Mouse (Mus musculus): ENCODE results near the gene Vmn1r32. TPM values are rescaled to one million over a fixed set of nuclear protein-coding genes. Genes with fewer than 3 reads are reported as not detected.
A peak's percentile ranks its signal among the peaks of the same experiment; 100 is the strongest.

The Vmn1r32 gene
- 0.07 and 0.11 TPM in 2 replicates for polyA plus RNA-seq (2014; fragmentation: Nextera tagmentation; extraction: Ambion mirVana)

- WGBS, result 76% methylated on average over 1 of the region's 1 CpGs
- TF ChIP-seq CTCF (IDR thresholded peaks at IDR 0.05; ENCODE audit: low read depth), result no peak
- H3K9me3 ChIP-seq (ENCODE audit: low read depth, low read length), result no peaks in the 10 kb centered on the region
These were observed at the start of gene Vmn1r32 for GRCm38 (mm10) chr6:66559996-66560395. Vmn1r32 (minus strand) TSS chr6:66560096.

GRCm38 (mm10) chr6:66595804-66596203 is 35.9 kb upstream of the Vmn1r32 start:
- Histone ChIP-seq H3K36me3 (ENCODE audit: insufficient read depth) (no peaks in the 10 kb centered on the region), H3K4me1 (ENCODE audit: insufficient read depth) (no peaks in the 10 kb centered on the region), H3K4me3 (ENCODE audit: low read depth, low read length) (no peak overlapping the region), H3K27me3 (ENCODE audit: insufficient read depth, low read length) (no peaks in the 10 kb centered on the region), H3K4me2 (no peak overlapping the region), H3K9ac (no peak overlapping the region), H3K9me3 (ENCODE audit: low read depth, low read length) (no peaks in the 10 kb centered on the region), H3K27ac (ENCODE audit: low read depth) (no peak overlapping the region)
- DNase-seq, result no peak
- no peak for ATAC-seq (ENCODE audit: insufficient read depth)
- no peak for TF ChIP-seq CTCF (IDR thresholded peaks at IDR 0.05; ENCODE audit: low read depth)

More at GRCm38 (mm10) chr6:66559996-66560395, at the start of gene Vmn1r32:
- Histone ChIP-seq H3K27me3 (ENCODE audit: insufficient read depth, low read length) (no peaks in the 10 kb centered on the region), H3K27ac (ENCODE audit: low read depth) (no peak within 1 kb of the TSS), H3K36me3 (ENCODE audit: insufficient read depth) (no peaks in the 10 kb centered on the region), H3K9ac (no peak within 1 kb of the TSS), H3K4me1 (ENCODE audit: insufficient read depth) (no peaks in the 10 kb centered on the region), H3K4me3 (ENCODE audit: low read depth, low read length) (no peak within 1 kb of the TSS), H3K4me2 (no peak within 1 kb of the TSS)
- DNase-seq (no peak), ATAC-seq (ENCODE audit: insufficient read depth) (no peak)

- Histone ChIP-seq H3K4me1 (ENCODE audit: insufficient read depth) (no peaks in the 10 kb centered on the region; the same call in 1 of the 2 replicates), H3K27ac (ENCODE audit: low read depth) (peak overlapping the region; percentile 91), H3K4me2 (peak overlapping the region; percentile 68), H3K9ac (peak overlapping the region; percentile 80), H3K36me3 (ENCODE audit: insufficient read depth) (peaks cover 29% of the 10 kb centered on the region), H3K9me3 (ENCODE audit: low read depth, low read length) (no peaks in the 10 kb centered on the region), H3K4me3 (ENCODE audit: low read depth, low read length) (peak overlapping the region; percentile 78), H3K27me3 (ENCODE audit: insufficient read depth, low read length) (no peaks in the 10 kb centered on the region)
- 10% methylated on average over 7 of the region's 7 CpGs for WGBS
- ATAC-seq (ENCODE audit: insufficient read depth) (no peak), DNase-seq (peak; percentile 28)
- no peak for TF ChIP-seq CTCF (IDR thresholded peaks at IDR 0.05; ENCODE audit: low read depth)
These were observed 23.9 kb downstream of the Vmn1r32 start for GRCm38 (mm10) chr6:66535966-66536365.

GRCm38 (mm10) chr6:66535028-66535862 is 24.7 kb downstream of the Vmn1r32 start, which contains the start of gene Mad2l1:
Mad2l1 (plus strand) TSS chr6:66535390.
- H3K4me3 ChIP-seq (ENCODE audit: low read depth, low read length), result peak within 1 kb of the TSS; percentile 78

GRCm38 (mm10) chr6:66534366-66534941 is 25.4 kb downstream of the Vmn1r32 start:
- ATAC-seq (ENCODE audit: insufficient read depth), result no peak
- TF ChIP-seq CTCF (IDR thresholded peaks at IDR 0.05; ENCODE audit: low read depth), result no peak
- Histone ChIP-seq H3K4me3 (ENCODE audit: low read depth, low read length) (peak overlapping the region; percentile 78), H3K4me1 (ENCODE audit: insufficient read depth) (no peaks in the 10 kb centered on the region; the same call in 1 of the 2 replicates), H3K9ac (peak overlapping the region; percentile 51), H3K4me2 (peak overlapping the region; percentile 68), H3K27me3 (ENCODE audit: insufficient read depth, low read length) (no peaks in the 10 kb centered on the region), H3K9me3 (ENCODE audit: low read depth, low read length) (no peaks in the 10 kb centered on the region), H3K36me3 (ENCODE audit: insufficient read depth) (peaks cover 15% of the 10 kb centered on the region), H3K27ac (ENCODE audit: low read depth) (peak overlapping the region; percentile 91)
- DNase-seq, result no peak
- 69% methylated on average over 5 of the region's 5 CpGs for WGBS

More at GRCm38 (mm10) chr6:66535028-66535862, 24.7 kb downstream of the Vmn1r32 start, which contains the start of gene Mad2l1:
- ATAC-seq (ENCODE audit: insufficient read depth) (peak; percentile 99), DNase-seq (peak; percentile 99)
- Histone ChIP-seq H3K9me3 (ENCODE audit: low read depth, low read length) (no peaks in the 10 kb centered on the region), H3K9ac (peak within 1 kb of the TSS; percentile 80), H3K27ac (ENCODE audit: low read depth) (peak within 1 kb of the TSS; percentile 91), H3K4me2 (peak within 1 kb of the TSS; percentile 68), H3K4me1 (ENCODE audit: insufficient read depth) (no peaks in the 10 kb centered on the region; the same call in 1 of the 2 replicates), H3K36me3 (ENCODE audit: insufficient read depth) (peaks cover 23% of the 10 kb centered on the region), H3K27me3 (ENCODE audit: insufficient read depth, low read length) (no peaks in the 10 kb centered on the region)
- under 1% methylated on average over 57 of the region's 57 CpGs for WGBS
- TF ChIP-seq CTCF (IDR thresholded peaks at IDR 0.05; ENCODE audit: low read depth), result peak; percentile 29; the same call in 1 of the 2 replicates

- no peaks in the 10 kb centered on the region; the same call in 1 of the 2 replicates for H3K4me1 ChIP-seq (ENCODE audit: insufficient read depth)
- DNase-seq, result peak; percentile 89
- no peak overlapping the region for H3K4me2 ChIP-seq
These were observed 26.7 kb downstream of the Vmn1r32 start for GRCm38 (mm10) chr6:66533241-66533640.

GRCm38 (mm10) chr6:66528386-66528785 is 31.5 kb downstream of the Vmn1r32 start:
- H3K36me3 ChIP-seq (ENCODE audit: insufficient read depth), result no peaks in the 10 kb centered on the region
- no peaks in the 10 kb centered on the region for H3K9me3 ChIP-seq (ENCODE audit: low read depth, low read length)
- DNase-seq (no peak), ATAC-seq (ENCODE audit: insufficient read depth) (no peak)
- TF ChIP-seq CTCF (IDR thresholded peaks at IDR 0.05; ENCODE audit: low read depth), result no peak
- H3K9ac ChIP-seq, result no peak overlapping the region
- H3K4me2 ChIP-seq, result no peak overlapping the region
- H3K4me1 ChIP-seq (ENCODE audit: insufficient read depth), result no peaks in the 10 kb centered on the region
- H3K27me3 ChIP-seq (ENCODE audit: insufficient read depth, low read length), result no peaks in the 10 kb centered on the region
- WGBS, result 95% methylated on average over 10 of the region's 10 CpGs
- no peak overlapping the region for H3K4me3 ChIP-seq (ENCODE audit: low read depth, low read length)
- H3K27ac ChIP-seq (ENCODE audit: low read depth), result no peak overlapping the region

More at GRCm38 (mm10) chr6:66533241-66533640, 26.7 kb downstream of the Vmn1r32 start:
- no peak for ATAC-seq (ENCODE audit: insufficient read depth)
- peak; percentile 71 for TF ChIP-seq CTCF (IDR thresholded peaks at IDR 0.05; ENCODE audit: low read depth)
- Histone ChIP-seq H3K27ac (ENCODE audit: low read depth) (no peak overlapping the region), H3K4me3 (ENCODE audit: low read depth, low read length) (no peak overlapping the region), H3K27me3 (ENCODE audit: insufficient read depth, low read length) (no peaks in the 10 kb centered on the region), H3K9ac (no peak overlapping the region), H3K9me3 (ENCODE audit: low read depth, low read length) (no peaks in the 10 kb centered on the region), H3K36me3 (ENCODE audit: insufficient read depth) (peaks cover 5% of the 10 kb centered on the region)
- WGBS, result 16% methylated on average over 3 of the region's 3 CpGs
